Mouse (Mus musculus) megakaryocyte, embryonic 14.5 days (primary cell): ENCODE data around the gene Med28.

Experiments
- FLI1 ChIP-seq: IDR thresholded peaks from 2 replicates; pipeline ENCODE4 v1.6.1; 2012; ENCODE audit warnings: low read length, inconsistent platforms, mixed read lengths
- GATA1 ChIP-seq: IDR thresholded peaks from 3 replicates; pipeline ENCODE4 v1.6.1; 2012; ENCODE audit warnings: mixed read lengths, low read length, inconsistent platforms, borderline replicate concordance

DNA sequence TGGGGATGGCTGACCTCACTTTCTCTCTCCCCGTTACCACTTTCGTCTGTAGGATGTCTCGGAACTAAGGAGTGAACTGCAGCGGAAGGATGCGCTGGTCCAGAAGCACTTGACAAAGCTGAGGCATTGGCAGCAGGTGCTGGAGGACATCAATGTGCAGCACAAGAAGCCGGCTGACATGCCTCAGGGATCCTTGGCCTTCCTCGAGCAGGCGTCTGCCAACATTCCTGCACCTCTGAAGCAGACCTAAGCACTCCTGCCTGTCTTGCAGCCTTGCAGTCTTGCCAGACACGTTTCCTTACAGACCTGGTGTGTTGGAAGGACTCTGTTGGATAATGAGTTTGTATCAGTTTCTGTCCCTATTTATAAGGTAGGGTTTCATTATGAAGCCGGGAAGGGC lies 5.1 kb downstream of the Med28 start:
- TF ChIP-seq GATA1 (no peak), FLI1 (no peak)
